ENCODE assay signal across 24 mouse cellular contexts in genomic region chr1:43882576-43882975, GRCm38 (mm10). TPM values are rescaled to one million over a fixed set of nuclear protein-coding genes. Genes with fewer than 3 reads are reported as not detected.
DNase-seq lines count a peak whose midpoint lies in the region; ATAC-seq lines count a peak whose summit lies in the region.
"Had no signal": no experiment of that assay in that cellular context is flagged by ENCODE, and none has a peak within 500 bp of the region (broad histone marks: within the 10 kb centered on the region; RNA-seq: fewer than 3 reads in every experiment).

No protein-coding gene starts in this region.

- no peak overlapping the region for H3K9ac ChIP-seq in heart, embryonic 12.5 days
- H3K9ac ChIP-seq in midbrain, embryonic 12.5 days (replicated peaks), result no peak overlapping the region
- no peak overlapping the region for H3K9ac ChIP-seq in midbrain, embryonic 16.5 days (ENCODE audit: low read depth, low read length)
- H3K9ac ChIP-seq: forebrain, embryonic 12.5 days; hindbrain, embryonic 12.5 days; liver, embryonic 14.5 days; neural tube, embryonic 15.5 days had no signal

- H3K27ac ChIP-seq in heart, embryonic 12.5 days (ENCODE audit: poor library complexity, severe bottlenecking), result no peak overlapping the region
- H3K27ac ChIP-seq in heart, embryonic 10.5 days, result no peak overlapping the region
- no peak overlapping the region for H3K27ac ChIP-seq in midbrain, embryonic 12.5 days (replicated peaks)
- H3K27ac ChIP-seq in midbrain, embryonic 16.5 days (ENCODE audit: low read length), result no peak overlapping the region
- H3K27ac ChIP-seq: forebrain, embryonic 12.5 days; hindbrain, embryonic 12.5 days; liver, embryonic 14.5 days; neural tube, embryonic 15.5 days had no signal

- DNase-seq in heart, embryonic 10.5 days (ENCODE audit: low spot score), result no peak
- DNase-seq in ZHBTc4 (ENCODE audit: low read depth, low spot score), result peak; percentile 72
- DNase-seq in retina, postnatal 1 day, result peak; percentile 23
- DNase-seq in left cerebral cortex, adult 11 months (ENCODE audit: low spot score), result no peak
- no peak for DNase-seq in c-Kit-positive CD71-positive TER-119-positive erythroid progenitor cells, embryonic 14.5 days (ENCODE audit: low spot score)
- DNase-seq: adrenal gland, postnatal 25 days; cerebellum, adult 11-12 months; cerebellum, postnatal 25 days; gastrocnemius, postnatal 10 days; heart, adult 11 months; kidney, adult 9 months; kidney, postnatal 36 days; layer of hippocampus, adult 9-11 months; right cerebral cortex, postnatal 4 days; thymus, adult 2 months had no signal

- H3K4me1 ChIP-seq in heart, embryonic 12.5 days (replicated peaks), result 0 out of 2 replicates have a peak, but pooled peaks cover 4% of the 10 kb centered on the region
- 0 out of 2 replicates have a peak, but pooled peaks cover 2% of the 10 kb centered on the region for H3K4me1 ChIP-seq in heart, embryonic 10.5 days
- no peaks in the 10 kb centered on the region for H3K4me1 ChIP-seq in midbrain, embryonic 12.5 days
- no peaks in the 10 kb centered on the region for H3K4me1 ChIP-seq in midbrain, embryonic 16.5 days (ENCODE audit: control insufficient read depth, insufficient read depth, low read length)
- H3K4me1 ChIP-seq: neural tube, embryonic 15.5 days had no signal

- H3K4me2 ChIP-seq in heart, embryonic 12.5 days, result peak overlapping the region; percentile 26; the same call in 1 of the 2 replicates
- no peak overlapping the region for H3K4me2 ChIP-seq in midbrain, embryonic 12.5 days (replicated peaks)
- H3K4me2 ChIP-seq in midbrain, embryonic 16.5 days (ENCODE audit: low read length), result no peak overlapping the region
- H3K4me2 ChIP-seq: forebrain, embryonic 12.5 days; hindbrain, embryonic 12.5 days; neural tube, embryonic 15.5 days had no signal

- no peaks in the 10 kb centered on the region for H3K27me3 ChIP-seq in heart, embryonic 12.5 days (replicated peaks)
- H3K27me3 ChIP-seq in heart, embryonic 10.5 days (ENCODE audit: insufficient read depth, poor library complexity, severe bottlenecking), result no peaks in the 10 kb centered on the region
- no peaks in the 10 kb centered on the region for H3K27me3 ChIP-seq in midbrain, embryonic 12.5 days
- H3K27me3 ChIP-seq in midbrain, embryonic 16.5 days (ENCODE audit: control insufficient read depth, insufficient read depth, low read depth, low read length), result no peaks in the 10 kb centered on the region
- H3K27me3 ChIP-seq: CH12.LX; forebrain, embryonic 12.5 days; hindbrain, embryonic 12.5 days; neural tube, embryonic 15.5 days; Patski had no signal

- no peak overlapping the region for H3K4me3 ChIP-seq in heart, embryonic 12.5 days
- no peak overlapping the region for H3K4me3 ChIP-seq in heart, embryonic 10.5 days
- no peak overlapping the region for H3K4me3 ChIP-seq in midbrain, embryonic 12.5 days
- no peak overlapping the region for H3K4me3 ChIP-seq in midbrain, embryonic 16.5 days (ENCODE audit: low read depth, low read length)
- H3K4me3 ChIP-seq: forebrain, embryonic 12.5 days; hindbrain, embryonic 12.5 days; neural tube, embryonic 15.5 days had no signal

- 31% methylated on average over 11 of the region's 11 CpGs for WGBS in heart, embryonic 12.5 days
- 31% methylated on average over 11 of the region's 11 CpGs for WGBS in heart, embryonic 10.5 days
- 33% methylated on average over 11 of the region's 11 CpGs for WGBS in midbrain, embryonic 12.5 days
- WGBS in midbrain, embryonic 16.5 days, result 33% methylated on average over 11 of the region's 11 CpGs

- no peaks in the 10 kb centered on the region for H3K36me3 ChIP-seq in heart, embryonic 12.5 days
- no peaks in the 10 kb centered on the region for H3K36me3 ChIP-seq in heart, embryonic 10.5 days
- H3K36me3 ChIP-seq in midbrain, embryonic 12.5 days, result no peaks in the 10 kb centered on the region
- no peaks in the 10 kb centered on the region for H3K36me3 ChIP-seq in midbrain, embryonic 16.5 days (ENCODE audit: control insufficient read depth, insufficient read depth, low read length)
- H3K36me3 ChIP-seq: forebrain, embryonic 12.5 days; hindbrain, embryonic 12.5 days; neural tube, embryonic 15.5 days had no signal

- H3K9me3 ChIP-seq in heart, embryonic 12.5 days (replicated peaks), result no peaks in the 10 kb centered on the region
- H3K9me3 ChIP-seq in heart, embryonic 10.5 days, result no peaks in the 10 kb centered on the region
- no peaks in the 10 kb centered on the region for H3K9me3 ChIP-seq in midbrain, embryonic 12.5 days
- H3K9me3 ChIP-seq in midbrain, embryonic 16.5 days (replicated peaks; ENCODE audit: control insufficient read depth, low read length, poor library complexity, severe bottlenecking), result no peaks in the 10 kb centered on the region
- H3K9me3 ChIP-seq: forebrain, embryonic 12.5 days; hindbrain, embryonic 12.5 days; neural tube, embryonic 15.5 days had no signal

- ATAC-seq in heart, embryonic 12.5 days (ENCODE audit: insufficient number of reproducible peaks, low FRiP score), result no peak
- peak; percentile 34; the same call in 1 of the 2 replicates for ATAC-seq in midbrain, embryonic 12.5 days (ENCODE audit: low FRiP score, low read depth)
- ATAC-seq in midbrain, embryonic 16.5 days, result no peak
- ATAC-seq: Patski had no signal

RNA-seq across cellular contexts. Expression of gene Tpp2, which starts 50.9 kb away (rescaled TPM):
- polyA plus RNA-seq in heart, embryonic 12.5 days (2016; fragmentation: Nextera tagmentation; extraction: Ambion mirVana), result 55.2 and 56.0 TPM in 2 replicates
- 57.6 and 63.8 TPM in 2 replicates for polyA plus RNA-seq in heart, embryonic 10.5 days (2016; fragmentation: Nextera tagmentation; extraction: Ambion mirVana)
- polyA plus RNA-seq in midbrain, embryonic 12.5 days (2016; fragmentation: Nextera tagmentation; extraction: Ambion mirVana), result 69.4 and 73.5 TPM in 2 replicates
- polyA plus RNA-seq in midbrain, embryonic 16.5 days (2015; fragmentation: Nextera tagmentation; extraction: Ambion mirVana), result 58.2 and 59.0 TPM in 2 replicates

RNA-seq across cellular contexts. Expression of gene Uxs1, which starts 55.0 kb away (rescaled TPM):
- polyA plus RNA-seq in heart, embryonic 12.5 days (2016; fragmentation: Nextera tagmentation; extraction: Ambion mirVana), result 15.6 and 17.0 TPM in 2 replicates
- 15.6 and 17.2 TPM in 2 replicates for polyA plus RNA-seq in heart, embryonic 10.5 days (2016; fragmentation: Nextera tagmentation; extraction: Ambion mirVana)
- polyA plus RNA-seq in midbrain, embryonic 12.5 days (2016; fragmentation: Nextera tagmentation; extraction: Ambion mirVana), result 17.5 and 18.7 TPM in 2 replicates
- polyA plus RNA-seq in midbrain, embryonic 16.5 days (2015; fragmentation: Nextera tagmentation; extraction: Ambion mirVana), result 18.6 and 18.8 TPM in 2 replicates

Comparison
In these comparisons a context has a peak if more than half of its experiments do, and no peak if none do; other contexts are left out.
1. DNase-seq: peak in ZHBTc4 (single experiment) and retina, postnatal 1 day (single experiment); none in heart, embryonic 10.5 days (single experiment), left cerebral cortex, adult 11 months (single experiment) and c-Kit-positive CD71-positive TER-119-positive erythroid progenitor cells, embryonic 14.5 days (single experiment).